Mouse (Mus musculus): ENCODE results near the gene Fmnl1. TPM values are rescaled to one million over a fixed set of nuclear protein-coding genes. Genes with fewer than 3 reads are reported as not detected.
"Not testable (repeated sequence)": the region's sequence is repeated elsewhere in the genome, so short reads cannot be mapped to it uniquely, and the experiment has no call there.

The Fmnl1 gene
- total RNA-seq, 2 experiments from 2014 or later: 19.8 to 20.9 TPM

DNA sequence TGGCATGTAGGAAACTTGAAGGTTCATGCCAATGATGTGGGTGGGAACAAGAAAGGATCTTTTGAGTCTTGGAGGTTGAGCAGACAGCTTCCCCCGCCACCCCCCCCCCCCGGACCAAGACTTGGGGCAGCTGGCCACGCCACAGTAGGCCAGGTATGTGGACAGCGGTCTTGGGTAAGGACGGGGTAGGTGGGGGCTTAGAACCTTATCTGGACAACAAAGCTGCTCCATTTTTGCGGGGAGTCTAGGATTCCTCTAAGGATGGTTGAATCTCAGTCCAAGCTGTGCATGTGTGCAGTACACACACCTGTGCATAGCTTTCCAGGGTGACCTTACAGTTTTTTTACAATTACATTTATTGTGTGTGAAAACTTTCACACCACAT lies 47.6 kb downstream of the Fmnl1 start:
- DNase-seq (ENCODE audit: low spot score in 2 of 2): no peak

DNA sequence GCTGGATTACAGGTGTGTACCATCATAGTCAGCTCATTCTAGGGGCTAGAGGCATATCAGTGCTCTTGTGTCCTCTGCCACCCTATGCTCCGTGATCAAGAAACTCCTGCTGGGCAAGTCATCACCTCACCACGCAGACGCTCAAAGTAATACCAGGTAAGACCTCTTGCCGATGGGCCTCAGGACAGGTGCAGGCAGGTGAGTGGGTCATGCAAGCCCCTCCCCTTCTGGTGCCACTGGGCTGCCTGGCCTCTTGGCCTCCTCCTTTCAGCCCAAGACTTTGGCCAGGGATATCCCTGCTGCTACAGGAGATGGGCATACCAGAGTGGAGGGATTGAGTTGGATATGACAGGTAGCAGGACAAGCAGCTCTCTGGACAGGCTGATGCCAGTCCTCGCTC lies 48.4 kb downstream of the Fmnl1 start:
- no peak for DNase-seq (ENCODE audit: low spot score in 2 of 2)

DNA sequence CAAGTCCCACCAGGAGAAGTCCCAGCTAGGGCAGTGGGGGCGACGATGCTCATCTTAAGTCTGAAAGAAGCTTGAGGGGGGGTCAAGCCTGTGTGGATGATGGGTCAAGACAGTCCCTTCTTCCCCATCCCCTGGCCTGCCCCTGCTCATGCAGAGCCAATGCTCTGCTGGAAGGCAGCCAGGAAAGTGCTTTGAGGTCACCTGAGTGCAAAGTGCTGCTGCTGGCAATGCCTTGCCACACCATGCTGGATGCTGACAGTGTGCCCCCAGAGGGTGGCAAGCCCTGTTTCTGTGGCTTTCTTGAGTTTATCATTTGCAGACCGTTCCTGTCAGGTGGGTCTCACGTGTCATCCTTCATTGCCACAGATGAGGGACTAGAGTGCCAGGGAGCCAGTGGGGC lies 49.1 kb downstream of the Fmnl1 start:
- DNase-seq (ENCODE audit: low spot score in 2 of 2): no peak

DNA sequence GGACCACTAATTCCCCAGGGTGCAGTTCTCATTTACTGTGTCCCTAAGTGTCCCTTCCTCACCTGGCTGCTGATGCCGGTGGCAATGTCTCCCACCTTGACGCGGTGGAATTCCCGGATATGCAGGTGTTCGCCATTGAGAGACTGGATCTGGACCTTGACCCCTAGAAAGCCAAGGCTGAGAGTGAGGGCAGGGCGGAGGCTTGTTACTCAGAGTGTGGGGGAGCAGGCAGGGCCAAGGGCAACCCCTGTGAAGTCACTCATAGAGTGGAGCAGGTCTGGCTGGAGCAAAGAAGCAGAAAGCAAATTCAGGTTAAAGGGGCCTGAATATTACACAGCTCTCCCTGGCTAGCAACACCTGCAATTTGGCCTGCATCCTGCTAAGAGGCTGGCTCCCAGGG lies 50.5 kb downstream of the Fmnl1 start:
- no peak for DNase-seq (ENCODE audit: low spot score in 2 of 2)

DNA sequence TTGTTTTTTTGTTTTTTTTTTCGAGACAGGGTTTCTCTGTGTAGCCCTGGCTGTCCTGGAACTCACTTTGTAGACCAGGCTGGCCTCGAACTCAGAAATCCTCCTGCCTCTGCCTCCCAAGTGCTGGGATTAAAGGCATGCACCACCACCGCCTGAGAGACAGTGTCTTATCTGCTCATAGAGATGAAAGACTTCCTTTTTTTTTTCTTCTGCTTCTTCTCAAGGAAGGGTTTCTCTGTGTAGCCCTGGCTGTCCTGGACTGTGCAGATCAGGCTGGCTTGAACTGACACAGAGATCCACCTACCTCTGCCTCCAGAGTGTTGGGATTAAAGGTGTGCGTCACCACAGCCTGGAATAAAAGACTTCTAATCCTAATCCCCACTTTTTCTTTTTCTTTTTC lies 51.8 kb downstream of the Fmnl1 start:
- DNase-seq (ENCODE audit: low spot score in 2 of 2): not testable (repeated sequence)

DNA sequence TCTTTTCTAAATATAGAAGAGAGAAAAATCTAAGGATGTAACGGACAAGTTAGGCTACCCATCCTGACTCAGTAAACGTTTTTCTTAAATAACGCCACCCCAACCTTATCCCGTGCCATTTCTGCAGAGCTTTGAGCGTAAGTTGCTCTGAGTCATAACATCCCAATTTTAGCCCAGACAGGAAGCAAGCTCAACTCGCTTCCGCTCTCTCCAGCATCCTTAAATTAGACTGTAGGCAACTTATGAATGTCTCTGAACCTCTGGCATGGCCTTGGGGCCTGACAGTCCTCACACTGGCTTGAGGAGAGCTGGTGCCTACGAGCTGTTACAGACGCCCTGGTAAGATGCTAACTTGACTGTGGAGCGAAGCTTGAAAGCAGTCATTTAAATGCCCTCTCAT lies 52.5 kb downstream of the Fmnl1 start:
- no peak for DNase-seq (ENCODE audit: low spot score in 2 of 2)

DNA sequence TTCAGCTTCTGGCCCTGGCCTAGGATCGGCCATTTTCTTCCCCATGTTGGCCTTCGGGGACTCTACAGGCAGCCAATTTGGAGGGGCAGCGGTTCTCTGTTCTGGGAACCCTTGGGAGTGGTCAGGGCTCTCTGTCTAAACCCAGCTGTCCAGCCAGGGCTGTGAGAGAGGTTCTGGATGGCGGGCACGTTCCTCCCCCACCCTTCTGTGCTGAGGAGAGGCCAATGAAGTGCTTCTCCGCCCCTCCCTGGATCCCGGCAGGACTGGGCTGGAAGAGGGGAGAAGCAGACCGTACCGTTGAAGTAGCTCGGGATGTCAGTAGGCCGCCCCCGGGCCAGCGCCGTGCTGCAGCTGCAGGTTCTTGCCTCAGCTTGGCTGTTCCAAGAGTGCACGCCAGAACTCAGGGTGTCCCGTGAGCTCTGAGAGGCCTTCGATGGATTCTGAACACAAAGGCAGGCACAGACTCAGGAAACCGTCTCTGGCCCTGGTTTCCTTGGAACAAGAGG lies 53.1 kb downstream of the Fmnl1 start:
- DNase-seq (ENCODE audit: low spot score in 2 of 2): no peak

DNA sequence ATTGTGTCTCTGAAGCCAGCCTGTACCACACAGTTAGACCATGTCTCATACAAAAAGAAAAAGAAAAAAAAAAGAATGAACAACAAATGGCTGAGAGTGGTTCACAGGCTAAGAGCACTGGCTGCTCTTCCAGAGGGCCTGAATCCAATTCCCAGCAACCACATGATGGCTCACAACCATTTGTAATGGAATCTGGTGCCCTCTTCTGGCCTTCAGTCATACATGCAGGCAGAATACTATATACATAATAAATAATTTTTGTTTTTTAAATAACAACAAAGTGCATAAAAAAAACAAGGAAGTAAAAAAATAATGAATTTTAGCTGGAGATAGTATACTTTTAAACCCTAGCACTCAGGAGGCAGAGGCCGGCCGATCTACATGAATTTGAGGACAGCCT lies 58.7 kb downstream of the Fmnl1 start:
- no peak for DNase-seq (ENCODE audit: low spot score in 2 of 2)

DNA sequence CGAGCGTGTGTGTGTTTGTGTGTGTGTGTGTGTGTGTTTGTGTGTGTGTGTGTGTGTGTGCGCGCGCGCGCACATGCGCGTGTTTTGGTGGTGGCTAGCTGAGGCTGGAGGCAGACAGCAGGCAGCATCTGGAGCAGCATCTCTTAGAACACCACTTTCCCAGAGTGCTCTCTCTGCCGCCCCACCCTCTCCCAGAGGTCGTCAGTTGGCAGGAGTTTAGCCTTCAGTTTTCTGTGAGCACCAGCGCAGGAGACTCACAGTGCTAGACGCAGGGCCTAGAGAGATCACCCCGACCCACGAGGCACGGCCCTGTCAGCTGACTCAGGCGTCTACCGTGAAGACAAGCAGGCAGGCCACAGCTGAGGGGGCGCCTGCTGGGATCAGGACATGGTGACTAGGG lies 59.7 kb downstream of the Fmnl1 start:
- DNase-seq (ENCODE audit: low spot score in 2 of 2): no peak

DNA sequence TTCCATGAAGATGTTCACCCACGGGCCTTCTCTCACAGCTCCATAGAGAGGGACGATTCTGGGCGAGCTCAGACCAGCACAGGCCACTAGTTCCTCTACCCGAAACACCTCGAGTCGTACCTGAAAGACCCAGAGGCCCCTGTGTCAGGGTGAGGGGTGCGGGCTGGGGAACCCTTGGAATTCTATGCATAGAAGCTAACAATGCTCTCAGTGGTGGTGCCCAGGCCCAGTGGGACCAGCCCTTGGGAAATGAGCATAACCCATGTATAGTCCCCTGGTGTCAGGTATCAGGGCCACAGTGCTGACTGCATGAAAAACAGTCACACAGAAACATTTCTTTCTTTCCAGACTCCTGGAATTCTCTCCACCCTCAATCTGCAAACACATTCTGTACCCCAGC lies 60.5 kb downstream of the Fmnl1 start:
- no peak for DNase-seq (ENCODE audit: low spot score in 2 of 2)

DNA sequence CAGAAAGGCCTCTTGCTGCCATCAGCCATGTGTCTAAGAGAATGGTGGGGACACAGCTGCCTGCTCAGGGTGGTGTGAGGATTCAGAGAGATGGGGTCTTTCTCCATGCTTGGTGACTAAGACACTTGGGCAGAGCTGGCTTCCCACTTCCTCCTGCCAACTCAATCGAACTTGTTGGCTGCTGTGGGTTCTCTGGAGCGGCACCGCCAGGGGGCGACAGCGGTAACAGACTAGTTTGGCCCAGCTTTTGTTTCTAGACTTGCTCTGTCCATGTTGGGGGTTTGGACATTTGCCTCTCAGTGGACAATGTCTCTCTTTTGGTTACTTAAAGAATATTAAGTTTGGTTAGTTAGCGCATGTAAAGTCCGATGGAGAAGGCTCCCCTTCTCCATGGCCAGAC lies 62.1 kb downstream of the Fmnl1 start:
- DNase-seq (ENCODE audit: low spot score in 2 of 2): peak; percentile 87 to 89

DNA sequence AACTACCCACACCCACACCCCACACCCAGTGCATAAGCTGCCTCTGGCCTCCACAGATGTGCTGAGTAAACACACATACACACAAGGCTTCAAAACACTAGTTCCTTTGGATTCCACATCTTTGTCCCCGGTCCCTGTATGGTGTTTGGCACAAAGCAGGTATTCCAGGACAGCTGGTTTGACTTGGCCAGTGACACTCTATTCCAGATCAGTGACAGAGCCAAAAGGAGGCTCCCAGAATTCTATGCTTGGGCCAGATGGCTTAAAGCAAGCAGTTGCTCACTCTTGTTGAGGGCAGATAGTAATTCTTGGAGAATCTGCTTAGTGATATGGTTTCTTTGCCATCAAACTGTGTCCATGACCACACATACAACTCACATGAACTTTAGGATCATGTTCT lies 63.5 kb downstream of the Fmnl1 start:
- DNase-seq (ENCODE audit: low spot score in 2 of 2): no peak

DNA sequence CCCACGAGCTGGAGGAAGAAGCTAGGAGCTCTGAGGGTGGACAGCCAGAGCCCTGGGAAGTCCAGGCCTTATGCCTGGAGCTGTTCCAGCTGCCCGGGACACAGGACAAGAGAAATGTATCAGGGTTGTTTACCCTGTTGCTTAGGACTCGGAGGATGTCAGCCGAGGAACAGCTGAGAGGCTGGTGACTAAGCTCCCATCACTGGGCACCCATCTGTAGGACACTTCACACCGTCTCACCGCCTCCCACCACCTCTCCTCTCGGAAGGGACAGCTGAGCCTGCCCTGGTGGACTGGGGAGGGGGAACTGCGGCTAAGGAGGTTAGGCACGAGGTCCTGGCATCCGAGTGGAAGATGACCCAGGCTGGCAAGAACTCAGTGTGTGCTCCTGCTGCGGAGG lies 64.8 kb downstream of the Fmnl1 start:
- no peak for DNase-seq (ENCODE audit: low spot score in 2 of 2)

DNA sequence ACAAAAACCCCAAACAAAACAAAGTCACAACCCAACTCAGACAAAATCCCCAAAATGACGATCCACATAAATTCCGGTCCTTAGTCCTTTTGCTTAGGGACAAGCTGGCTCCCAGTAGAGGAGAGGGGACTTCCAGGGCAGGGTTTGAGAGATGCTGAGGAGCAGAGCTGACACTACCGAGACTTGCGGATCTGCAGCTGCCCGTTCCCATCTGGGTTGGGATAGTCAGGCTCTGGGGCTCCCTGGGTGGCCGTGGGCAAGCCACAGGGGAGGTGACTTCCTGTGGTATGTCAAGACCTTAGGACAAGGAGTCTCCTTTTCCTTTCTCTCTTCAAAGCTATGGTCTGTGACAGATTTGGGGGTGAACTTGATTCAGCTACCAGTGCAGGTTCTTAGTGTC lies 65.5 kb downstream of the Fmnl1 start:
- DNase-seq (ENCODE audit: low spot score in 2 of 2): no peak

DNA sequence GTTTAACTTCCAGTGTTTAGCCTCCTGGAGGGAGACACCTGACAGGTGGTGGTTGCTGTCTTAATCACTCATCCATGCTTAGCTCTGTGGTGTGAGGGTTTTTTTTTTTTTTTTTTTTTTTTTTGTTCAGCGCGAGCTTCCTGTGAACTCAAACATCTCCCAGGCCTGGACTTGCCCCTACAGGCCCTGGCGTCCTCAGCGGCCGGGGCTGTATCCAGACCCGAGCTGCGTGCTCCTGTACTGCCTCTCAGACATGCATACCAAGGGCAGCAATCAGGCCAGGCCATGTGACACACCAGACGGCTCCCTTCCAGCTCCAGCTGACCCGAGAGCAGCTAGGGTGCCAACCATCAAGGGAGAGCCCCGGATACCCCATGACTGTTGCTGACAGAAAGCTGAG lies 66.0 kb downstream of the Fmnl1 start:
- DNase-seq (ENCODE audit: low spot score in 2 of 2): no peak

DNA sequence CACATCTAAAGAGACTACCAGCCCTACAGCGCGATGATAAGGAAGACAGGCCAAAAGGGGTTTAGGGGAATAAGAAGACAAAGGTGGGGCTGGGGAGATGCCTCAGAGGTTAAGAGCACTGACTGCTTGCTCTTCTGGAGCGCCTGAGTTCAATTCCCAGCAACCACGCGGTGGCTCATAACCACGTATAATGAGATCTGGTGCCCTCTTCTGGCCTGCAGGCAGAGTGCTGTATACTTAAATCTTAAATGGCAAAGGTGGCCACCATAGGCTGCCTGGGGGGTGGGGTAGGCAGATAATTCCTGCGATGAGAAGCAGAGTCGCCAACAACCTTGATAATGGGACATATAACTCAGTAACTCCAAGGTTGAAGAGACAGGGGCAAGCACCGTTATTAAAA lies 66.8 kb downstream of the Fmnl1 start:
- no peak for DNase-seq (ENCODE audit: low spot score in 2 of 2)

DNA sequence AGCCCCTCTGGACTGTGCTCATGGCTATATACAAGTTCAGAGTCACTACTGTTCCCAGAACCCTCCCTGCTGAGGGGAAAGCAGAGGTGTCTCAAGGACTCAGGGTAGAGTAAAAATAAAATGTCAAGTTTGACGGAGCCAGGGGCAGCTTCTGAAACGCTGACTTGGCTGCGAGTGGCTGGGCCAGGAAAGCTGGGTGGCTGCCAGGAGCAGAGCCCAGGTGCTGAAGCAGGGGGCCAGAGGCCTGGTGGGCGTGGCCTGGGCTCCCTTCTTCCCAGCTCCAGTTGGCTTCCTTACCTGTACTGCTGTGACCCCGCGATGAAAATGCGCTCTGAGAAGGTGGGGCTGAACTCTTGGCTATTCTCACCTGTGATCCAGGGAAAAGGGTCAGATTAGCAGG lies 69.8 kb downstream of the Fmnl1 start:
- DNase-seq (ENCODE audit: low spot score in 2 of 2): no peak

DNA sequence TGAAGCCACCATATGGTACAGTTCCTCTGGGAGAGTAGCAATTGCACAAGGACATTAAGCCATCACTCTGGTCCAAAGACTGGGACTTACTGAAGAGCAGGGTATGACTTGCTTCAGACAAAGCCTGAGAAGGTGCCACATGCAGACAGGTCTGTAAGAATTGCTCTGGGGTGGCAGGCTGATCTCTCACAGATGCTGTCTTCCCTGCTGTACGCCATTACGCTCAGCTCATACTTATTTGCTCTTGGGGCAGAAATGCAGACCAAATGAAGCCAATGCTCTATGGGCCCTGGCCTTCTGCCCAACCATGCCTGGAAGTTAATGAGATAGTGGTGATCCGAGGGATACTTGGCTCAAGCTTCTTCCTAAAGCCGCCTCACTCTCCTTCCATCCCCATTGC lies 73.9 kb downstream of the Fmnl1 start:
- DNase-seq (ENCODE audit: low spot score in 2 of 2): no peak

DNA sequence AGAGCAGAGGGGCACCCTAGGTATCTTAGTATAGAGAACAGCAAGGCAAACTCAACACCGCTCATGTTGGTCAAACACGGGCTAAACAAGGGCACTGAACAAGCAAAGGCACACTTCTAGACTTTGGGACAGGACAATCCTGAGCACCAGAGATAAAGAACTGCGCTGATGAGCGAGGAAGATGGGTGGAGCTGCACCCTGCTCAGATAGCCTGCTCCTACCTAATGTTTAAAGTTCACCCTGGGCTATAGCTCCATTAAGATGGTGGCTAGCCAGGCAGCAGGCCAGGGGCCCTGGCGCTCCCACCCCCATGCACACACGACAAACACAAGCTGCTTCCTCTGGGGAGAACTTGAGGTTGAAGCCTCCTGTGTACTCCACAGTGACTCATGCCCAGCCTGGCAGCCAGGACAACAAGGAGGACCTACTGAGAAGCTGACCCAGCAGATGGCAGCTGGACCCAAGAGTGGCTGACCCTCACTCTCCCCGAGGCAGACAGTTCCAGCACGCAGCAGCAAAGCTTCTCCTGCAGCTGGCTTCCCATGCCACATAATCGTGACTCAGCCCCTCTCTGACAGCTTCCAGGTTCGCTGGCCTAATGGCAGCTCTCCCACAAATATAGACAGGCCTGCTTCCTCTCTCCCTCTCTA lies 75.3 kb downstream of the Fmnl1 start:
- DNase-seq (ENCODE audit: low spot score in 2 of 2): peak in 1 of 2 experiments; percentile 51

DNA sequence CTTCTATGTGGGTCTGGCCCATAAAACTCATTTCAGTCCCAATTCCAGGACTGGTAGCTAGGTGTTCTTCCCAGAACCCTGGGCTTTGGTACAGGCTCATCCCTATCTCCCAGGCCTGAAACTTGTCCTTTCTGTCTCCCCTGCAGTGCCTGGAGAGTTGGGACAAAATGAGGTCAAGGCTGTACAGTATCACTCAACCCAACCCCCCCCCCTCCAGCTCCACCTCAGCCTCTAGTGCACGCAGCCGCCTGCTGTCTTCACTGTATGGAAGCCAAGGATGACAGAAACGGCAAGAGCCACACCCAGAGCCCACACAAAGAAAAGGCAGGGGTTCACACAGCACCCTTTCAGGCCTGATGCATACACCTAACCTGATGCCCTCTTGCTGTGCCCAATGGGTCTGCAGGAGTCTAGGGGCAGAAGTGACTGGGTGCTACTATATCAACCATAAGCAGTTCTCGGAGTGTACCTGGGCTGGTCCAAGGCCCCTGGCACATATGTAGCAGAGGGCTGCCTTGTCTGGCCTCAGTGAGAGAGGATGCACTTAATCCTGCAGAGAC lies 75.9 kb downstream of the Fmnl1 start:
- no peak for DNase-seq (ENCODE audit: low spot score in 2 of 2)

DNA sequence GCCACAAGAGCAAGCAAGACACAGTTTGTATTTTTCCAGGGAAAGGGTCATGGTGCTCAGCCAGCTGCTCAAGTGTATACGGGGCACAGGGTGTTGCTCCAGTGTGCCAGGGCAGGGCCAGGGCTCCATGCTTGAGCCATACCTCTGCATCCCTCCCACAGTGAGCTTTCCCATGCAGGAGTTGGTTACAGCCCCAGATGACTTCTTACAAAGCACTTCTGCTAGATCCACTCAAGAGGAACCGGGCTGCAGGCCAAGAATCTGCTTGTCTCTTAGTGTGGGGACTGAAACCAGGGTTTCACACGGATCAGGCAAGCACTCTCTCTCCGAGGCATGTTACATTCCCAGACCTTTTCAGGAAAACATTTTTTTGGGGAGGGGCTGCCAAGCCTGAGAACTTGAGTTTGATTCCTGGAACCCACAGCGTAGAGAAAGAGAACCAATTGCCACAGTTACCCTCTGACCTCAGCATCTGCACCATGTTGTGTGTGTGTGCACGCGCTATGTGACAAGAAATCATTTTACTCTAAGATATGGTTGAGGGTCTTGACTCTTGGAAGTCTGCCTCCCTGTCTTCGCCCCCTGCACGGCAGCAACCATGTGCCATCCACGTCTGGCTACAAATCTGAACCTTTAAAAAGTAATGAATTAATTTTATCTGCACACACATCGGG lies 76.7 kb downstream of the Fmnl1 start:
- peak in 1 of 2 experiments; percentile 56 for DNase-seq (ENCODE audit: low spot score in 2 of 2)

All from adrenal gland, adult 18-20 months (tissue).